Mouse (Mus musculus): ENCODE measurements at regions not wholly inside any gene's neighbourhood (a gene's known extent, or its start where the extent isn't known, plus 50 kb on each side); places are given as distances from the start of the nearest gene placed in this dataset.

GRCm38 (mm10) chr13:28504340-28504739, 247.0 kb downstream of the Gm11361 start:
- TF ChIP-seq CTCF (IDR thresholded peaks at IDR 0.05; ENCODE audit: insufficient read depth, low read depth, low read length) (no peak), POLR2A (IDR thresholded peaks at IDR 0.05; ENCODE audit: insufficient read depth, low read depth, low read length) (no peak)

Data from olfactory bulb, adult 2 months (tissue).